Mouse (Mus musculus) ovary, postnatal 14 days (tissue): ENCODE measurements around the gene Ly6g6d.
"Not testable (repeated sequence)": the region's sequence is repeated elsewhere in the genome, so short reads cannot be mapped to it uniquely, and the experiment has no call there.

Experiments used
- DNase-seq: peaks from one replicate; pipeline ENCODE4 v3.0.0; 2022; ENCODE audit warnings: low spot score

Gene Ly6g6d

DNA sequence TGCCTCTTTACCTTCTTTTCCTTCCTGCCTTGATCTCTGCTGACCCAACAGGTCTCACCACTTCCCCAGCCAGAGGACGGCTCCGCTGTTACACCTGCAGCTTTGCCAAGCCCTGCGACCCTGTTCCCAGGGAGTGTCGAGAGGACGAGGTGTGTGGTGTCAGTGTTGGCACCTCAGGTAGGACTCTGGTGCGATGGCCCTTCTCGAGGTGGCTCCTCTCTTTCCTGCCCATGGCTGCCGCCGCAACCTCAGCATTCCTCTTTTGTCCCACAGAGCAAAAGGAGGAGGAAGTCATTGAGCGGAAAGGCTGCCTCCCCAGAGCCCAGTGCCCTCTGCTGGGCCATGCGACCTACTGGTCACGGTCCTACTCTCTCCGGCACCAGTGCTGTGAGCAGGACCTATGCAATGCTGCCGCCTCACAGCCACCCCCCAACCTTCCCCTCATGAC lies at the start of gene Ly6g6d:
Gene Ly6g6d, minus strand, starts transcription at position 280 of the 448 bp plus-strand sequence.
- no peak for DNase-seq

DNA sequence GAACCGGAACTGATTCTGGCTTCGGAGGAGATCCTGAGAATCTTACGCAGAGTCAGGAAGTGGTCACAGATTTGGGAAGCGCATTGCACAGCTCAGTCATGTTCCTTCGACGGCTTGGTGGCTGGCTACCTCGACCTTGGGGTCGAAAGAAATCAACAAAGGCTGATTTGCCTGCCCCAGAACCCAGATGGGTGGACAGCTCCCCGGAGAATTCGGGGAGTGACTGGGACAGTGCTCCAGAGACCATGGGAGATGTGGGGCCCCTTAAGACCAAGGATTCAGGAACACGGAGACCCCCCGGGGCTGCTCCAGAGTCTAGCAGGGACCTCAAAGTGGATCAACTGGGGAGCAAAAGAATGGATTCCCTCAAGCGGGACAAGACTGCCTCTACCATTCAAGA lies 49.2 kb upstream of the Ly6g6d start:
- no peak for DNase-seq

DNA sequence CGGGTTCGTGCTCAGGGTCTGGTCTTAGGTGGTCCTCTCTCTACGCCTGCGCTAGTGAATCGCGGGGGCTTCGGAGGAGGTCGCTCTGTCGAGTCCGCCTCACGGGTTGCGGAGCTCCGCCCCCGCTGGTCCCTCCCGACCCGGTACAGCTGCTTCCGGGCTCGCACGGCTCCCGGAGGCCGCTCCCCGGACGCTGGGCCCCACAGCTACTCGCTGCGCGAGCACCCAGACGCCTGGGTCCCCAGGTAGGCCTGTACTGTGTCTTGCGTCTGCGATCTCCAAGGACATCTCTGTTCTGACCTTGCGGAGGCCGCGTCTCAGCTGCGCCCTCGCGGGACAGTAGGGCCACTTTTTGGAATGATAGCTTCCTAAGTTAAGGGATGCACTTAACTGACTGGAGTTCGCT lies 48.3 kb upstream of the Ly6g6d start, which contains the start of gene D17H6S53E:
Gene D17H6S53E, plus strand, starts transcription at position 168 of the 406 bp plus-strand sequence.
- peak; percentile 62 for DNase-seq

DNA sequence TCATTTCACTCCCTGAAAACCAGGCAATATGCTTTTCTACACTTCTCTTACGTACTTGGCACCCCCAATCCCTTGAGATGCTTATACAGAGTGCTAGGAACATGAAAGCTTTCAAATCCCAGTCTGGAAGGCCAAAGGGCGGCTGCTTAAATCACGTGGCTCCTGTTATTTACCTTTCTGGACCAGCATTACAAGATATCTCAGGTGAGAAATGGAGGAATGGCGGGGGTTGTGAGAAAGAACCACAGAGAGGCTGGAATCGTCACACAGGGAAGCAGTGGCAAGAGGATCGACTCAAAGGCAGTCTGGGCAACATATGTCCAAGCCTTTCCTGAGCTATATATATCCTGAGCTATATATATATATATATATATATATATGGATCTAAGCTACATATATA lies 47.7 kb upstream of the Ly6g6d start:
- no peak for DNase-seq

DNA sequence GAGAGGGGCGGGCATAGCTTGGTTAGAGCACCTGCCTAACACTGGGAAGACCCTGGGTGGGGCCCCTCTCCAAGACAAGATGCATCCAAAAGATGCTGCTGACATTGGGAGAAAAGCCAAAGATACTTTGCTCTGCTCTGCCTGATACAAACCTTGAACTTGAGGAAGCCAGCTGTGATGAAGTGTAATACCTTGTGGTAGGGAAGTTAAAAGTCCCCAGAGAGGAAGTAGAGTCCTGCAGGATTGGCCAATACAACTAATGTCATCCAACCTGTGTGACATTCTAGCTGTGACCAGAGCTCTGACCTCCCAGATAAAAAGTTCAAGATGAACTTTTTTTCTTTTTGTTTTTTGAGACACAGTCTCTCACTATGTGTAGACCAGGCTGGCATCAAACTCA lies 47.2 kb upstream of the Ly6g6d start:
- DNase-seq = no peak

DNA sequence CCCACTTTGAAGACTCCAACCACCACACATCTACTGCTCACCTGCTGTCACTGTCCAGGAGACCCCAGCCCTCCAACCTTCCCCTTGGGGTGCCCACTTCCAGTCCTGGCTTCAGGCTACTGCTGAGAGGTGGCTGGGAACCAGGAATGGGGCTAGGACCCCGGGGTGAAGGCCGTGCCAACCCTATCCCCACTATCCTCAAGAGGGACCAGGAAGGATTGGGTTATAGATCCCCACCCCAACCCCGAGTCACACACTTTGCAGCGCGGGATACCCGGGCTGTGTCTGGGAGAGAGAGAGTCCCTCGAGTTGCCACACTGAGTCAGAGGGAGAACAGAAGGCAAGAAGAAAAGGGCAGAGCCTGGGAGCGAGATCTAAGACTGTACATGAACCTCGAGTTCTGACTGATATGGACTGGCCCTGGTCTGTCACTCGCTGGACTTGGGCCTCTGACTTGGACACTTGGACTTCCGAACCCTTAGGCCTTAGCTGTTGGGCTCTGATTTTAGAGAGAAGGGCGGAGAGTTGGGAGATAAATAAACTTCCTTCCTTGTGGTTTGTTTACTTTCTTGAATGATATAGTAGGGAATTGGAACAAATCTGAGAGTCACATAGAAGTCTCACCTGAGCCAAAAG lies 46.5 kb upstream of the Ly6g6d start:
- DNase-seq = not testable (repeated sequence)

DNA sequence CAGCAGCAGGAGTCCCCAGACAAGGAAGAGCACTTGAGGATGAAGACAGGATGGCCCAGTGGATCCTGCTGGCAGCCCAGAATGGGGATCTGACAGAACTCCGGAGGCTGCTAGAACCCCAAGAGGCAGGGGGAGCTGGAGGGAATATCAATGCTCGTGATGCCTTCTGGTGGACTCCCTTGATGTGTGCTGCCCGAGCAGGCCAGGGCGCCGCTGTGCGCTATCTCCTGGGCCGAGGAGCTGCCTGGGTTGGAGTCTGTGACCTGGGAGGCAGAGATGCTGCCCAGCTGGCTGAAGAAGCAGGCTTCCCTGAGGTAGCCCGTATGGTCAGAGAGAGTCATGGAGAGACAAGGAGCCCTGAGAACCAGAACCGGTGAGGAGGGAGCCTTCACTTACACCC lies 45.4 kb upstream of the Ly6g6d start:
- DNase-seq = not testable (repeated sequence)

DNA sequence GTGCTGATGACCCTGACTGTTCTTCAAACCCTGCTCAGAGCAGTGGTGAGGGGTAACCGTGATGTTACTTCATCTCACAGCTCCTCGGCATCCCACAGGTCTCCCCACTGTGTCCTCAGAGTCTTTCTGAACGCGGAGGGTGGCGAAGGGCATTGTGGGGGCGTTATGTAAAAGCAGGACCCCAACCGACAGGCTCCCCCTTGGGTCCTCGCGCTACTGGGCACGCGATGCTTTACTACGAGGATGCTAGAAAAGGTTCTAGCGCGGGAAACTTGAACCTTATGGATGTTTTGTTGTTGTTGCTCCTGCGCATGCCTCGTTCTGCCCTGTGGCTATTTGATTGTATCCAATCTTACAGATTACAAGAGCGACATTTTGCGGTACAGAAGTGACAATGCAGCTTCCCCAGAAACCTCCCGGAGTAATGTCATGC lies 44.0 kb upstream of the Ly6g6d start, which contains the start of gene Csnk2b:
Gene Csnk2b, minus strand, starts transcription at position 183 of the 433 bp plus-strand sequence.
- DNase-seq = no peak

DNA sequence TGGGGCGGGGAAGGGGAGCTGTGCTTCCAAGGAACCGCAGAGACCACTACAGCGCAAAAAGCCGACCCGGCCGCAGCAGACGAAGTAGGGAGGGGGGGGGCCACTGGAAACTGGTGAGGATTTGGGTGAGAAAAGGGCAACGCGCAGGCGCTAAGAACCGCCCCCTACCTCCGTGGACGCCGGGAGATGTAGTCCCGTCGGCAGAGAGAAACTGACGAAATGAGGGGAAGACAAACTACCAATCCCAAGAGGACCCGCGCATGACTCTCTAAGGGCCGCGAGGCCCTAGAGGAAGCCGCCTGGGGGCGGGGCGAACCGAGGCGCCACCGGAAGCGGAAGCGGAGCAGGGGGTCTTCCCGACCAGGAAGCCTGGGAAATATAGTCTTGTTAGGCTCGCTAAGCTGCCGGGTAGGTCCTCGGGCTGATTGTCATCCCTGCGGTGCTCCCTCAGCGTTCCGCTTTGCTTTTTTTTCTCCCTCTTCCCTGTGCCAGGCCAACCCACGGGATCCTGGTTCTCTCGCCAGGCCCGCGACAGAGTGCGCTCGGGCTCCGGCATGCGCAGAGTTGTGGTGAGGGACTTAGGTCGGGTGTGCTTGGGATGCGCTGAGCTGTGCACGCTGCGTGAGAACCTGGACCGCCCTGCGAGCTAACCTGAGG lies 43.4 kb upstream of the Ly6g6d start, which contains the start of gene Gpank1:
Gene Gpank1, plus strand, starts transcription at position 313 of the 657 bp plus-strand sequence.
- peak; percentile 95 for DNase-seq

DNA sequence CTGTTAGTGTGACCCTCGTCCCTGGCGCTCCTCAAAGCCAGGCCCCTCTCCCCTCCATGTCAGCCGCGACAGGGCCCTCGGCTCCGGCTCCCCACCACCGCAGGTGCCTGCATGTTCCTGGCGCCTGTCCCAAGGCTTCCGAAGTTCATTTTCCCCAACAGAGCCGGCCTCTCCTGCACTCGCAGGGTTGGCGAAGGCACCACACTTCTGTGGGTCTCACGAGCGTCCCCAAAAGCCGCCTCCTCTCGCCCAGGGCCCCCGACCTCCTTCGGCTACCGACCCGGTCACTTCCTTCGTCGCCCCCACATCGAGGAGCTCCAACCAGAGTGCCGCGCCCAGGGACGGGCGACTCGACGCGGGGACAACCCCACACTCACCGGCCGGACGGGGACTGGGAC lies 42.9 kb upstream of the Ly6g6d start:
- peak; percentile 41 for DNase-seq

DNA sequence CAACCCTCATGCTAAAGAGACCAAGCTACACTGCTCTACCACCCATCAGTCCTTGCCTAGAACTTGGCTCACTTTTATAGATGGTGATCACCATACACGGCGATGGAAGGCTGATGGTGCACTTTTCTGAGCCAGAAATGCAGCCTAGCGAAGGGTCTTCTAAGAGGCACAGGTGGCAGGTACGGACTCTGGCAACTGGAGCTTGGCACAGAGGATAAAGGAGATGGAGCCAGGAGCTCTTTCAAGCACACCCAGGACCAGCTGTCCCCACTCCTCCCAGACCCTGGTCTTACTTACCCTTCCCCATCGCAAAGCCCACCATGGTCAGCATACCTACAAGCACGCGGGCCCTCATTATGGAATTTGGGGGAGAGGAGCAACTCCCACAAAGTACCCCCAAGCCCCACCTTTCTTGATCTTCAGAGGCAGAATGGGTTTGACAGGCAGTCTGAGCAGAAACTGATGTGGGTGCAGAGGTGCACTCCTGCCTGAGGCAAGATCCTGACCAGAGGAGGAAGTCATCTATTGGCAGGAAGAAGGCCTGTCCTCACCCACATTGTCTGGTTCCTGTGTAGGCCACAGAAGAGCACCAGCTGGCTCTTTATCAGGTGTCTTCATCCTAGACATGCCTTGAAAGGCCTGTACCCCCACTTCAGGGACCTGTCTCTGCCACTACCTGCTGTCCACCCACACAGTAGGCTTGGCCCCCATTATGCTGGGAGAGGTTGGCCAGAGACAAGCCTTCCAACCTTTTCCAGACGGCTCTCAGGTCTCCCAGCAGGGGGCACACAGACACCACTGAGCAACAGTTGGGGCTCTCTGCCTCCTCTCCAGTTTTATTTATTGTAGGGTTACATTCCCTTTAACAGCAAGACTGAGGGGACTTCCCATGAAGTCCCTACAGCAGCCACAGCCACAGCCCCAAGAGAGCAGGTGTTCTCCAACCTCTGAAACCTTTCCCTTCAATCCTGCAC lies 37.5 kb upstream of the Ly6g6d start, which contains the start of gene Ly6g5b:
Gene Ly6g5b, minus strand, starts transcription at position 383 of the 974 bp plus-strand sequence.
- no peak for DNase-seq

DNA sequence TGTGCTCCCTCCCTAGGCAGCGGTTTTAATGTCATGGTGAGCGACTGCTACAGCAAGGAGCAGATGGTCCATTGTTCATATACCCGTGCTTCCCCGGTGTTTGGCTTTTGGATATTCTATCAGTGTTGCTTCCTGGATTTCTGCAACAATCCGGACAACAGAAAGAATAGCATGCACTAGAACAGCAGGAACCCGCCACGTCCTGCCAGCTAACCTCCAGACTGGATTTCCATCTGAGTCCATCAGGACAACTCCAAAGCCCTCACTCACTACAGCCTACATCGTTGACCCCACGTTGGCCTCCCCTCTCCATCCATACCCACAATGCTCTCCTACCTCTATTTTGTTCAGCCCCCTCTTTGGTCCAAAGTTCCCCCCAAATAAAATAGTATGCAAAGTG lies 33.9 kb upstream of the Ly6g6d start:
- no peak for DNase-seq

DNA sequence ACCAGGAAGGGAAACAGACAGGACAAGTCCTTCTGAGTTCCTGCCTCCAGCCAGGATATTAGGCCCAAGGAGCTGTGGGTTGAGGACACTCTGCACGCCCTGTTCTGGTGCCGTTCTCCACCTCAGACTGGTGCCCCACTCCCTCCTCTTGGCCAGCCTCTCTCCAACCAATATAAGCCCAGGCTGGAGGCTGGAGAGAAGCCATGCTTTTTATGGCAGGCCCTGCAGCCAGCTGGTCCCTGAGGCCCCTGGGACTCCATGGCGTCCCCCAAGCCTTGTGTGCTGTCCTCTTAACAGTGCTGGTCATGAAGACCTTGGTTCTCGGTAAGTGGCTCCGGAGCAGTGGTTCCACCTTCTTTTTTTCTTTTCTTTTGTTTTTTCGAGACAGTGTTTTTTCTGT lies 30.2 kb upstream of the Ly6g6d start, which contains the start of gene Ly6g5c:
Gene Ly6g5c, plus strand, starts transcription at position 183 of the 400 bp plus-strand sequence.
- DNase-seq = no peak

DNA sequence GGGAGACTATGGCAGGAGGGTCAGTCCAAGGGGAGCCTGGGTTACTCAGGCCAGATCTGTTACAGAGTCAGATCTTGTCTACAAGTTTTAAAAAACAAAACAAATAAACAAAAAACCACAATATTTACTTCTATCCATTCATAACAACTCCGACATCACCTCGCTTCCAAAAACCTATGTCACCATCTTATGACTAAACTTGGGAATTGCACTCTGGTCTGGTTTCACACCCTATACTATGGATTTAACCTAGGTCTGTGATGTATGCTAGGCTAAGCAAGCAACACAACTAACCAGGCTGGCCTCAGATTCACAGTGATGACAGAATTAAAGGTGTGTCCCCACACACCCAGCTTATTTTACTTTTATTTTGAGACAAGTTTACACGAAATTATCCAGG lies 28.7 kb upstream of the Ly6g6d start:
- no peak for DNase-seq

DNA sequence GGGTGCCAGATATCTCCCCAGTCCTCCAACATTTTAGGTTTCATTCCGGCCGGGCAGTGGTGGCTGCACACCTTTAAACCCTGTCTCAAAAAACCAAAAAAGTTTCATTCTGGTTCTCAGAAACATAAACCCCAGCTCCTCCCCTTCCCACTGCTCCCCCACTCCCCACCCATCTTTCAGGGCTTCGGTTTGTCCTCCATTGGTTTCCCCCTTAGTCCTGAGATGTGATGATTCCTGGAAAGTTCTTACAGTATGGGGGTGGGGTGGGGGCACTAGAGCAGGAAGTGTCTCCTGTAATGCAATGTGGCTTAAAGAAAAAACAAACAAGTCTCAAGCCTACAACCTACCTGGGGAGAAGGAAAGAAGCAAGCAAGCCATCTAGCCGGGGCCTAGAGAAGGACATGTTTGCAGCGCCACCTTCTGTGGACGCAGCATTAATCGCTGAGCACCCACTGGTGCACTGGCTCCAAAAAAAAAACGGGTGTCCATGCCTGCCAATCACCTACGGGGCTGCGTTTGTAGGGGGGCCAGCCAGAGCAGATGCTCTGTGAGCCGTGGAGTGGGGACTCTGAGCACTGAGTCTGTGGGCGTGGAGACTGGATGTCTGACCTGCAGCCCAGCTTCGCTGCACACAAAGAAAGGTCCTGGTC lies 28.0 kb upstream of the Ly6g6d start:
- DNase-seq = no peak

DNA sequence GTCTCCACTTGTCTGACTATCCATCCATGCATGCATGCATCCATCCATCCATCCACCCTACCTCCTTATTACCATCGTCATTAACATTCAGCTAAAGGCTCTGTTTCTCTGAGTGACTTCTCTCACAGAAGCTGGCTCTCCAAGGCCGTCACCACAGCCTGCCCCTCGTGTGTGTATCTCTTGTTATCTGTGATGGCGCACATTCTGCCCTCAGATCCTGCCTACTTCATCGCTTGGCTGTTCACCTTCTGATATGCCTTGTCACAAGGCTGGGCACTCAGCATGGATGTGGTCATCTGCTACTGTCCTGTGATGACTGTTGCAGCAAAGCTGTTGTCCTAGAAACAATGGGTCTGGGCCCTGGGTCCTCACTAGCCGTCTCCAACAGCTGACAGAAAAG lies 26.9 kb upstream of the Ly6g6d start:
- DNase-seq = no peak

DNA sequence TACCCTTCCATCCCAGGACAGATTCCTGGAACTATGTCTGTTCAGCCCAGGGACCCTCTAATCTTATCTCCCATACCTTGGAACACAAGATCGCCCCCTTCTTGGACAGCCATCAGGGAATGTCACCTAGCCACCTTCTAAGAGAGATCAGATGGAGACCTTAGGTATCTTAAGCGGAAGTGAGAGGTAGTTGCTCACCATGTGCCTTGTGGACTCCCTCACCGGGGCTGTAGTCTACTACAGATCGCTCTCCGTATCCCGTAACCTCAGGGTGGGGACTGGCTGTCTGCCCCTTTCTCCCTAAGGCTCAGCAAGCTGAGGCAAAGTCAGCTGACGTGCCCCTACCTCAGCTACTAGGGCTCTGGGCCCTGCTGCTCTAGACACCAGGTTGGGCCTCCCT lies 26.2 kb upstream of the Ly6g6d start:
- no peak for DNase-seq

DNA sequence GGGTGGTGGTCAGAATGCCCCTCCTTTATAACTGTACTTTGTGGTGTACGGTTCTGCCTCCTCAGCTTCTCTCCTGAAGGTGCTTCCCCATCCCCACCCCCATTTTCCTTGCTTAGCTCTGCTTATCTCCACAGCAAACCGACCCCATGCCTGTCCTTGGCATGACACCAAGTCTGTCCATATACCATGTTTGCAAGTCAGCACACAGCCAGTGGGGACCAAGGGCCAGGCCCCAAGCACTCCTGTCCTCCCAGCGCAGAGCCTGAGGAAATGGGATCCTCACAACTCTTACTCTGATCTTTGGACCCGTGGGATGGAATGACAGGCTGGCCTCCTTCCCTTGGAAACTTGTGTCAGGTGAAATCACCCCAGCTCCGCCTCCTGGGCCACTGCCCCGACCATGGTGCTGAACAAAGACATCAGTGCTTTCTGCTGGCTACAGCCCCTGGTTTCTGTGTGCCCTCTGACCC lies 25.4 kb upstream of the Ly6g6d start:
- no peak for DNase-seq

DNA sequence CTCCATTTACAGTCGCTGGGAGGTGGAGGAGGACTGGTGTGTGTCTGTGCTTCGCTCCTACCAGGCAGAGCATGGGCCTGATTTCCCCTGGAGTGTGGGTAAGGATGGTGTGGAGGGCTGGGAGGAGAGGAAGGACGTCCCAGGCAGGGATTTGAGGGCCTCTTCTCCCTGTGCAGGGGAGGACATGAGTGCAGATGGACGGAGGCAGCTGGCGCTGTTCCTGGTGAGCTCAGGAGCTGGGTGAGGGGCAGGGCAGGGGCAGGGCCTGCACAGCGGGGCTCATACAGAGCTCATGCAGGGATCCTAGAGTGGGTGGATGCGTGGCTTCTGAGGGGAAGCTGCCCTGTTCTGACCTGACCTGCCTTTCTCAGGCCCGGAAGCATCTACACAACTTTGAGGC lies 24.4 kb upstream of the Ly6g6d start:
- DNase-seq = no peak

DNA sequence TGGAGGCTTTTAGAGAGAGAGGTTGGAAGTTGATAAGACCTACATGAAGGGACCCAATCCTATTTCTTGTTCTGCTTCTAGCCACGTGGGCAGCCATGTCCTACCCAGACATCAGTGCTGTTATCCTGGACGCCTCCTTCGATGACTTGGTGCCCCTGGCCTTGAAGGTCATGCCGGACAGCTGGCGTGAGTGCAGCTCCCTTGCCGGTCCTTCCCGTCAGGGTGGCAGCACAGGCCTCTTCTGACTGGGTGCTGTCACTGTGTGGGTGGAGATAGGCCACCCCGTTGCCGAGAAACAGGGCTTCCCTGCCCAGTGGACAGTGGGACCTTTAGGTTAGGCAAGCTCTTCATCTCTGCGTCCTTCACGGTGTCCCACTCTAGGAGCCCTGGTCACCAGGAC lies 23.3 kb upstream of the Ly6g6d start:
- no peak for DNase-seq

DNA sequence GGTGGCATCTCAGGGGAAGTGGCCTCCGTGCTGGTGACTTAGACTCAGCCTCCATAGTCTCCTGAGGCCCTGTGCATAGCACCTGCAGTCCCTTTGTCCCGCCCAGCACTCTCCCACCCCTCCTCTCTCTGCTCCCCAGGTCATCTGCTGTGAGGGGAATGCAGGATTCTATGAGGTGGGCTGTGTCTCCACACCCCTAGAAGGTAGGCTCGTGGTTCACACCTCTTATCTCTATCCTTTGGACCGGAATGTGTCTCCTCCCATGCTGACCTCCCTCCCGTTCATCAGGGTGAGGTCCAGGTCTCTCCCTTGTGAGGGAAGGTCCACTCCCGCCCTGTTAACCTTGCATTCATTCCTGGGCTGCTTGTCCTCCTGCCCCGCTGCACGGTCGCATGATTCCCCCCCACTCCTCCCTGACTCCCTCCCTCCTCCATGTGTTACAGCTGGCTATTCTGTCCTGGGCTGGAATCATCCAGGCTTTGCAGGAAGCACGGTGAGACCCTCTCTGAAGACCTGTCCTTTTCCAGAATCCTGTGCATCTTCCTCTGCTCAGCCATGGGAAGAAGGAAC lies 22.4 kb upstream of the Ly6g6d start:
- no peak for DNase-seq
